Mouse (Mus musculus) cortical plate, adult 2 months (tissue): ENCODE measurements around the gene Fam196a.

Experiments
- CTCF ChIP-seq: fragments of 200-500 bp; IDR thresholded peaks from 2 replicates; pipeline ENCODE4 v1.5.1; 2011; ENCODE audit warnings: mild to moderate bottlenecking, control low read depth, low read length; ENCODE audit not compliant: insufficient read depth; ENCODE audit errors: extremely low read depth
- POLR2A ChIP-seq: fragments of 200-500 bp; IDR thresholded peaks from 2 replicates; pipeline ENCODE4 v1.6.1; 2011; ENCODE audit warnings: mild to moderate bottlenecking, low read length, control low read depth; ENCODE audit not compliant: insufficient read depth; ENCODE audit errors: extremely low read depth

DNA sequence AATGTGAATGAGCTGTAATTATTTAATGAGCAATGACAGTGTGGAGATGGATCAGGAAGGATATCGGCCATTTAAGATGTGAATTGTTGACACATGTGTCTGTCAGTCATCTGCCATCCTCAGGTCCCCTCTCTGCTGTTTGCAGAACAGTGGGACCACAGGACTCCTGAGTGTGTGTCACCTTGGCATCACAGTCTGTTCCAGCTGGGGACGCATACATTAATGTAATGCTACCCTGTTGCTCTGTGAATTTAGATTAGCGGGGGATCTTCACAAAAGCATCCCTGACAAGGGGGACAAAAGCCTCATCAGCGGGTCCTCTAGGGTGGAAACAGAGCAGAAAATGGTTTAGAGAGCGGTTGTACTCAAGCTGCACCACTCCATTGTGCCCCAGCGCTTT is 59.2 kb downstream of the Fam196a start:
- TF ChIP-seq CTCF (no peak), POLR2A (no peak)
